In the genomic region with DNA sequence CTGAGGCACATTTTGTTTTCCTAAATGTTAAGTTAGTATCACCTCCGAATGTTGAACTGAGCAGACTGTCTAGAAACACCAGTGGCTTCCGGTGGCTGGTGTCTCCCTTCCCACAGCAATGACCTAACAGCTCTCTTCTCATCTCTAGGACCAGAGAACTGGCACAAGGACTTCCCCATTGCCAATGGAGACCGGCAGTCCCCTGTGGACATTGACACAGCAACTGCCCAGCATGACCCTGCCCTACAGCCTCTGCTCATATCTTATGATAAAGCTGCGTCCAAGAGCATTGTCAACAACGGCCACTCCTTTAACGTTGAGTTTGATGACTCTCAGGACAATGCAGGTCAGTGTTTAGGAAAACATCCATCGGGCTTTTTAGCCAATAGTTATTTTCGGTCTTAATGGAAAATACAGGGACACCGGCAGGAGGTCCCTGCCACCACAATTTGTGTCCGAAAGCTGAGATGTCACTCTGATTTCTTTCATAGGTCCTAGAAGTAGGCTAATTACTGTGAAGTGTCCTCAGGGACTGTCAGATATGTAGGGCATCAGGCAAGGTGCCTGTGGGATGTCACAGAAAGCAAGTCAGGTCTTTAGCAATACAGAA, we compare ENCODE assay signal across 7 mouse cellular contexts. TPM values are rescaled to one million over a fixed set of nuclear protein-coding genes. Genes with fewer than 3 reads are reported as not detected.
DNase-seq lines count a peak whose midpoint lies in the region; ATAC-seq and TF ChIP-seq lines count a peak whose summit lies in the region.

No protein-coding gene starts in this region.

- no peak for DNase-seq in kidney, postnatal 0 days (ENCODE audit: low spot score)
- DNase-seq in kidney, postnatal 4 days: no peak
- DNase-seq in yolk sac, embryonic 10.5 days (ENCODE audit: low spot score): no peak
- DNase-seq in left cerebral cortex, postnatal 36 days (ENCODE audit: low spot score in 2 of 2): no peak

- no peaks in the 10 kb centered on the region for H3K4me1 ChIP-seq in kidney, postnatal 0 days (replicated peaks; ENCODE audit: insufficient read depth, low read length)
- H3K4me1 ChIP-seq in liver, embryonic 16.5 days (ENCODE audit: control insufficient read depth, low read depth, low read length): peaks cover 17% of the 10 kb centered on the region
- H3K4me1 ChIP-seq in olfactory bulb, adult 2 months (ENCODE audit: control insufficient read depth, insufficient read depth, low read length): peaks cover 5% of the 10 kb centered on the region; the same call in 1 of the 2 replicates

- no peaks in the 10 kb centered on the region for H3K9me3 ChIP-seq in kidney, postnatal 0 days (replicated peaks; ENCODE audit: low read length)
- no peaks in the 10 kb centered on the region for H3K9me3 ChIP-seq in liver, embryonic 16.5 days (replicated peaks; ENCODE audit: control insufficient read depth, low read length)

- H3K9ac ChIP-seq in kidney, postnatal 0 days (ENCODE audit: low read depth, low read length): no peak overlapping the region
- H3K9ac ChIP-seq in liver, embryonic 16.5 days (ENCODE audit: low read depth, low read length): peak overlapping the region; percentile 99

- H3K4me2 ChIP-seq in kidney, postnatal 0 days (ENCODE audit: low read length): peak overlapping the region; percentile 93
- H3K4me2 ChIP-seq in liver, embryonic 16.5 days (ENCODE audit: low read depth, low read length): peak overlapping the region; percentile 40

- H3K27me3 ChIP-seq in kidney, postnatal 0 days (ENCODE audit: insufficient read depth, low read length): no peaks in the 10 kb centered on the region
- H3K27me3 ChIP-seq in liver, embryonic 16.5 days (ENCODE audit: control insufficient read depth, insufficient read depth, low read depth, low read length): no peaks in the 10 kb centered on the region

- TF ChIP-seq CTCF in kidney, postnatal 0 days (IDR thresholded peaks at IDR 0.05; ENCODE audit: low read depth): no peak
- no peak for TF ChIP-seq CTCF in olfactory bulb, adult 2 months (IDR thresholded peaks at IDR 0.05; ENCODE audit: insufficient read depth, low read depth, low read length)

- no peaks in the 10 kb centered on the region for H3K36me3 ChIP-seq in kidney, postnatal 0 days (ENCODE audit: insufficient read depth, low read length)
- H3K36me3 ChIP-seq in liver, embryonic 16.5 days (ENCODE audit: control insufficient read depth, insufficient read depth): peaks cover 40% of the 10 kb centered on the region

- no peak for ATAC-seq in kidney, postnatal 0 days (replicated peaks; ENCODE audit: low FRiP score, low read depth)
- peak; percentile 32 for ATAC-seq in erythroblast, adult 5-6 weeks (replicated peaks; ENCODE audit: low FRiP score, poor library complexity, severe bottlenecking)
- ATAC-seq in liver, embryonic 16.5 days (ENCODE audit: low read depth): no peak

- H3K27ac ChIP-seq in kidney, postnatal 0 days: no peak overlapping the region
- peak overlapping the region; percentile 99 for H3K27ac ChIP-seq in liver, embryonic 16.5 days (ENCODE audit: low read length)
- no peak overlapping the region for H3K27ac ChIP-seq in olfactory bulb, adult 2 months (ENCODE audit: insufficient read depth, low read depth, low read length)

- 0 out of 2 replicates have a peak overlapping the region, but pooled peaks have one; percentile 74 for H3K4me3 ChIP-seq in kidney, postnatal 0 days (replicated peaks; ENCODE audit: low read depth, low read length)
- H3K4me3 ChIP-seq in liver, embryonic 16.5 days (ENCODE audit: low read depth, low read length): peak overlapping the region; percentile 95
- peak overlapping the region; percentile 11; the same call in 1 of the 2 replicates for H3K4me3 ChIP-seq in olfactory bulb, adult 2 months (ENCODE audit: insufficient read depth, low read depth, low read length)

- 83% methylated on average over 10 of the region's 10 CpGs for WGBS in kidney, postnatal 0 days
- WGBS in liver, embryonic 16.5 days (ENCODE audit: insufficient replicate concordance): 25% methylated on average over 10 of the region's 10 CpGs
- WGBS in olfactory bulb, adult 2 months: 67% methylated on average over 10 of the region's 10 CpGs

- intact Hi-C loops in left cerebral cortex, postnatal 36 days (cut with DNase I): loop anchor here (5.0 kb wide), 3 partner anchors 70 to 355 kb away; no protein-coding TSS in a partner anchor

- TF ChIP-seq POLR2A in olfactory bulb, adult 2 months (IDR thresholded peaks at IDR 0.05; ENCODE audit: insufficient read depth, low read depth, low read length): no peak

RNA-seq across cellular contexts. Expression of a gene that starts 1.7 kb away (rescaled TPM):
- 206 and 224 TPM in 2 replicates for polyA plus RNA-seq in kidney, postnatal 0 days (2015; fragmentation: Nextera tagmentation; extraction: Ambion mirVana)
- total RNA-seq in erythroblast, adult 5-6 weeks (2015; ENCODE audit: low replicate concordance): 2,221 and 2,248 TPM in 2 replicates
- total RNA-seq in erythroblast, adult 5-6 weeks (2017; ENCODE audit: low replicate concordance): 2,517 and 3,025 TPM in 2 replicates
- polyA plus RNA-seq in liver, embryonic 16.5 days (2015; fragmentation: Nextera tagmentation; extraction: Ambion mirVana): 2,019 and 2,429 TPM in 2 replicates
- polyA plus RNA-seq in olfactory bulb, adult 2 months (2012; ENCODE audit: insufficient read depth, insufficient read length, low replicate concordance, missing spikeins): not detected in 2 replicates
- total RNA-seq in left cerebral cortex, postnatal 36 days (2021): 100 to 1,000 TPM; 109 to 113 TPM

RNA-seq across cellular contexts. Expression of a gene that starts 24.5 kb away (rescaled TPM):
- polyA plus RNA-seq in kidney, postnatal 0 days (2015; fragmentation: Nextera tagmentation; extraction: Ambion mirVana): 4.8 and 8.2 TPM in 2 replicates
- total RNA-seq in erythroblast, adult 5-6 weeks (2015; ENCODE audit: low replicate concordance): 0.38 TPM in 1 of 2 replicates, not detected in the other
- 0.85 TPM in 1 of 2 replicates, not detected in the other for total RNA-seq in erythroblast, adult 5-6 weeks (2017; ENCODE audit: low replicate concordance)
- polyA plus RNA-seq in liver, embryonic 16.5 days (2015; fragmentation: Nextera tagmentation; extraction: Ambion mirVana): 138 and 165 TPM in 2 replicates
- not detected in 2 replicates for polyA plus RNA-seq in olfactory bulb, adult 2 months (2012; ENCODE audit: insufficient read depth, insufficient read length, low replicate concordance, missing spikeins)
- total RNA-seq in left cerebral cortex, postnatal 36 days (2021): 1 to 10 TPM; 1.3 to 1.7 TPM

Comparison
In these comparisons a context has a peak if more than half of its experiments do, and no peak if none do; other contexts are left out.
1. H3K4me3 ChIP-seq: peak in every context shown above with its lines; median percentile 95 in liver, embryonic 16.5 days; 74 in kidney, postnatal 0 days; 11 in olfactory bulb, adult 2 months.
2. RNA of a gene that starts 24.5 kb away (polyA plus RNA-seq): 138 to 165 TPM in liver, embryonic 16.5 days; 4.8 to 8.2 TPM in kidney, postnatal 0 days and not detected in olfactory bulb, adult 2 months; every median in the first group is over 10 times any median in the second.